Mouse (Mus musculus) lung, postnatal 0 days (tissue): ENCODE measurements around the gene Fam78b. TPM values are rescaled to one million over a fixed set of nuclear protein-coding genes. Genes with fewer than 3 reads are reported as not detected.

Source experiments
- ATAC-seq: fragments of 200-750 bp; cut with Nextera tagmentation; 2 replicates; pipeline ENCODE4 v1.8.0; 2017; ENCODE audit warnings: moderate library complexity
- DNase-seq: peaks from one replicate; pipeline ENCODE4 v3.0.0-alpha.2; 2016; ENCODE audit warnings: low spot score
- H3K27ac ChIP-seq: fragments of 300-500 bp; sonication (generic); 2 replicates; pipeline ENCODE4 v1.5.1; 2014; ENCODE audit warnings: antibody characterized with exemption, mild to moderate bottlenecking, low read length, mixed read lengths
- H3K27me3 ChIP-seq: fragments of 300-500 bp; sonication (generic); replicated peaks from 2 replicates; pipeline ENCODE4 v1.6.1; 2014; ENCODE audit warnings: low read length, mixed read lengths; ENCODE audit not compliant: insufficient read depth
- H3K36me3 ChIP-seq: fragments of 300-500 bp; sonication (generic); 2 replicates; pipeline ENCODE4 v1.6.1; 2014; ENCODE audit warnings: low read length, mixed read lengths; ENCODE audit not compliant: insufficient read depth
- H3K4me1 ChIP-seq: fragments of 300-500 bp; sonication (generic); 2 replicates; pipeline ENCODE4 v1.6.1; 2014; ENCODE audit warnings: antibody characterized with exemption, low read depth, low read length, mixed read lengths; ENCODE audit not compliant: insufficient read depth
- H3K4me2 ChIP-seq: fragments of 300-500 bp; sonication (generic); replicated peaks from 2 replicates; pipeline ENCODE4 v1.6.1; 2014; ENCODE audit warnings: low read depth, mild to moderate bottlenecking, low read length, moderate library complexity, mixed read lengths
- H3K4me3 ChIP-seq: fragments of 300-500 bp; sonication (generic); 2 replicates; pipeline ENCODE4 v1.5.1; 2014; ENCODE audit warnings: low read depth, low read length
- H3K9ac ChIP-seq: fragments of 300-500 bp; sonication (generic); replicated peaks from 2 replicates; pipeline ENCODE4 v1.6.1; 2014; ENCODE audit warnings: low read depth, mild to moderate bottlenecking
- H3K9me3 ChIP-seq: fragments of 300-500 bp; sonication (generic); 2 replicates; pipeline ENCODE4 v1.6.1; 2016; ENCODE audit warnings: low read length, mixed read lengths
- CTCF ChIP-seq: IDR thresholded peaks from 2 replicates; pipeline ENCODE4 v1.5.1; 2016; ENCODE audit warnings: antibody characterized with exemption, mild to moderate bottlenecking
- EP300 ChIP-seq: IDR thresholded peaks from 2 replicates; pipeline ENCODE4 v1.6.1; 2016; ENCODE audit warnings: antibody characterized with exemption, mild to moderate bottlenecking, control low read depth
- WGBS: fragments of 180-500 bp; shearing (Covaris S2); extraction: QIAGEN DNeasy Blood & Tissue Kit; methylation state at CpG from one replicate; pipeline ENCODE4 v1.1.7; 2014; 5-methylcytosine and 5-hydroxymethylcytosine counted together
- polyA plus RNA-seq: library from polyadenylated mRNA; unstranded; fragments of >200 nt; fragmentation: Nextera tagmentation; extraction: Ambion mirVana; gene quantifications from 2 replicates; pipeline ENCODE4 v1.2.1, GENCODE M21; 2015

Gene Fam78b
- polyA plus RNA-seq, 1 experiment from 2014 or later: 0.61 TPM

GRCm38 (mm10) chr1:167094589-167095148 is 93.5 kb downstream of the Fam78b start:
- DNase-seq (no peak), ATAC-seq (no peak)

GRCm38 (mm10) chr1:167098741-167099140 is 97.5 kb downstream of the Fam78b start:
- H3K9ac ChIP-seq: no peak overlapping the region
- 63% methylated on average over 7 of the region's 7 CpGs for WGBS
- H3K4me3 ChIP-seq: no peak overlapping the region
- ATAC-seq (no peak), DNase-seq (no peak)
- H3K27ac ChIP-seq: no peak overlapping the region
- H3K4me1 ChIP-seq: no peaks in the 10 kb centered on the region
- no peak overlapping the region for H3K4me2 ChIP-seq
- H3K9me3 ChIP-seq: no peaks in the 10 kb centered on the region
- TF ChIP-seq CTCF (no peak), EP300 (no peak)
- H3K36me3 ChIP-seq: no peaks in the 10 kb centered on the region
- H3K27me3 ChIP-seq: no peaks in the 10 kb centered on the region

More at GRCm38 (mm10) chr1:167094589-167095148, 93.5 kb downstream of the Fam78b start:
- Histone ChIP-seq H3K36me3 (no peaks in the 10 kb centered on the region), H3K27ac (no peak overlapping the region), H3K9ac (no peak overlapping the region), H3K4me1 (no peaks in the 10 kb centered on the region), H3K4me3 (no peak overlapping the region), H3K4me2 (no peak overlapping the region), H3K9me3 (no peaks in the 10 kb centered on the region), H3K27me3 (no peaks in the 10 kb centered on the region)
- TF ChIP-seq CTCF (no peak), EP300 (no peak)
- WGBS: 79% methylated on average over 10 of the region's 10 CpGs

GRCm38 (mm10) chr1:167102046-167102445 is 100.8 kb downstream of the Fam78b start:
- WGBS: 51% methylated on average over 8 of the region's 8 CpGs
- TF ChIP-seq EP300: no peak
- no peak for TF ChIP-seq CTCF

GRCm38 (mm10) chr1:167102566-167102965 is 101.3 kb downstream of the Fam78b start:
- Histone ChIP-seq H3K4me1 (no peaks in the 10 kb centered on the region), H3K36me3 (no peaks in the 10 kb centered on the region), H3K9me3 (no peaks in the 10 kb centered on the region), H3K4me3 (no peak overlapping the region), H3K27ac (no peak overlapping the region), H3K4me2 (no peak overlapping the region), H3K27me3 (no peaks in the 10 kb centered on the region), H3K9ac (no peak overlapping the region)
- whole genome bisulfite sequencing: 63% methylated on average over 9 of the region's 9 CpGs
- TF ChIP-seq EP300 (no peak), CTCF (no peak)
- ATAC-seq: no peak
- no peak for DNase-seq

More at GRCm38 (mm10) chr1:167102046-167102445, 100.8 kb downstream of the Fam78b start:
- Histone ChIP-seq H3K9ac (no peak overlapping the region), H3K9me3 (no peaks in the 10 kb centered on the region), H3K4me2 (no peak overlapping the region), H3K4me1 (no peaks in the 10 kb centered on the region), H3K27ac (no peak overlapping the region), H3K27me3 (no peaks in the 10 kb centered on the region), H3K36me3 (no peaks in the 10 kb centered on the region), H3K4me3 (no peak overlapping the region)
- DNase-seq: peak; percentile 13
- ATAC-seq: no peak

GRCm38 (mm10) chr1:167104956-167105626 is 103.9 kb downstream of the Fam78b start:
- Histone ChIP-seq H3K36me3 (no peaks in the 10 kb centered on the region), H3K27ac (no peak overlapping the region), H3K4me1 (no peaks in the 10 kb centered on the region), H3K27me3 (no peaks in the 10 kb centered on the region), H3K4me2 (no peak overlapping the region), H3K9ac (no peak overlapping the region), H3K4me3 (no peak overlapping the region), H3K9me3 (no peaks in the 10 kb centered on the region)
- no peak for ATAC-seq
- DNase-seq: no peak
- TF ChIP-seq EP300 (no peak), CTCF (no peak)
- 34% methylated on average over 5 of the region's 5 CpGs for WGBS

- 70% methylated on average over 4 of the region's 4 CpGs for WGBS
- no peaks in the 10 kb centered on the region for H3K9me3 ChIP-seq
- no peaks in the 10 kb centered on the region for H3K27me3 ChIP-seq
- no peak for DNase-seq
- no peak for TF ChIP-seq EP300
- TF ChIP-seq CTCF: no peak
- ATAC-seq: no peak
- no peak overlapping the region for H3K4me2 ChIP-seq
- H3K27ac ChIP-seq: no peak overlapping the region
- no peak overlapping the region for H3K9ac ChIP-seq
- no peaks in the 10 kb centered on the region for H3K36me3 ChIP-seq
- H3K4me1 ChIP-seq: no peaks in the 10 kb centered on the region
- H3K4me3 ChIP-seq: no peak overlapping the region
These were observed 104.7 kb downstream of the Fam78b start for GRCm38 (mm10) chr1:167105916-167106315.
